Mouse (Mus musculus): ENCODE data around the gene Tspan12. TPM values are rescaled to one million over a fixed set of nuclear protein-coding genes. Genes with fewer than 3 reads are reported as not detected.
"Not testable (repeated sequence)": the region's sequence is repeated elsewhere in the genome, so short reads cannot be mapped to it uniquely, and the experiment has no call there.

Tspan12 gene
- total RNA-seq (2015; ENCODE audit: low replicate concordance) (not detected in 2 replicates), total RNA-seq (2017; ENCODE audit: low replicate concordance) (5.0 TPM in 1 of 2 replicates, not detected in the other)

GRCm38 (mm10) chr6:21852344-21852785 lies at the start of gene Tspan12:
TSS of gene Tspan12 (minus strand) at chr6:21852515.
- no peak for ATAC-seq (replicated peaks; ENCODE audit: low FRiP score, poor library complexity, severe bottlenecking)

GRCm38 (mm10) chr6:21894451-21894850 lies 42.1 kb upstream of the Tspan12 start:
- no peak for ATAC-seq (replicated peaks; ENCODE audit: low FRiP score, poor library complexity, severe bottlenecking)

- no peak for ATAC-seq (replicated peaks; ENCODE audit: low FRiP score, poor library complexity, severe bottlenecking)
These were observed 36.8 kb upstream of the Tspan12 start for GRCm38 (mm10) chr6:21889101-21889500.

DNA sequence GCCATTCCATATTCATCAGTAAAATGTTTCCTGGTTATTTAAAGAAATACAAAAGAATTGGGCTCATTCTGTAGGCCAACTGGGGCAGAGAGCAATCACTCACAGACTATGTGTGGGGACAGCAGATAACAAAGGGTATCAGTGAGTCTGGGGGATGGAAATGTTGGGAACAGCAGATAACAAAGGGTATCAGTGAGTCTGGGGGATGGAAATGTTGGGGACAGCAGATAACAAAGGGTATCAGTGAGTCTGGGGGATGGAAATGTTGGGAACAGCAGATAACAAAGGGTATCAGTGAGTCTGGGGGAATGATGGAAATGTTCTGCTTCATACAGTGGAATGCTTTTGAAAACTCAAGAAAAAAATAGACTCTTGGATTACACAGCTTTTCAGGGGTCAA lies 35.7 kb upstream of the Tspan12 start:
- ATAC-seq (replicated peaks; ENCODE audit: low FRiP score, poor library complexity, severe bottlenecking) = not testable (repeated sequence)

DNA sequence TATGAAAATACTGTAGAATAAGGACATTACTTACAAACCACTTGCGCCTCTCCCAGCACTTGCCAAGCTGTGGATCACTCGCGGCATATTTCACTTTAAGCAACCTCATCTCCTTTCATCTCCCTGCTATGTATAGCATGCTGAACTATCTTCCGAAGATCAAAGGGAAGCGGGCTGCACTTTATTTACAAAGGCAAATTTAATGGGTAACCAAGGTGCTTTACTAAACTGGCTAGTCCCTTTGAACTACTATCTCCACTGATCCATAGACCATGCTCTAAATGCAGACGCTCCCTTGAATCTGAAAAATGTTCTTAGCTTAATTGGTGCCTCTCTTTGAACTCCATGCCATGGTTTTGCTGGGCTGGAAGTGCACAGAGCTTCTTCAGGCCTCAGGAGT lies 27.2 kb upstream of the Tspan12 start:
- no peak for ATAC-seq (replicated peaks; ENCODE audit: low FRiP score, poor library complexity, severe bottlenecking)

DNA sequence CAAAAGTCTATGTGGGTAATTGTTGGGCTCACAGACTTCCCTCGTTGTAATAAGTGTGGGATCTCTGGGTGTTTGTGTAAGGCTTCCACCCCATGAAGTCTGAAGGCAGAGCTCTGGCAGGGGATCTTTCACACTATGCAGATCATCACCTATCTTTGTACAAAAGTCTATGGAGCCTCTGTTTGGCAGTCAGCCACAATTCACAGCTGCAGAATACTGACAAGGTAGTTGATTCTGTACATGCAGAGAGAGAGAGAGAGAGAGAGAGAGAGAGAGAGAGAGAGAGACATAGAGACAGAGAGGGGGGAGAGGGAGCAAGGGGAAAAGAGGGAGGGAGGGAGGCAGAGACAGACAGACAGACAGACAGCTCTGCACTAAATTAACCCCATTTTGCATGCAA lies 15.0 kb upstream of the Tspan12 start:
- ATAC-seq (replicated peaks; ENCODE audit: low FRiP score, poor library complexity, severe bottlenecking) = no peak

DNA sequence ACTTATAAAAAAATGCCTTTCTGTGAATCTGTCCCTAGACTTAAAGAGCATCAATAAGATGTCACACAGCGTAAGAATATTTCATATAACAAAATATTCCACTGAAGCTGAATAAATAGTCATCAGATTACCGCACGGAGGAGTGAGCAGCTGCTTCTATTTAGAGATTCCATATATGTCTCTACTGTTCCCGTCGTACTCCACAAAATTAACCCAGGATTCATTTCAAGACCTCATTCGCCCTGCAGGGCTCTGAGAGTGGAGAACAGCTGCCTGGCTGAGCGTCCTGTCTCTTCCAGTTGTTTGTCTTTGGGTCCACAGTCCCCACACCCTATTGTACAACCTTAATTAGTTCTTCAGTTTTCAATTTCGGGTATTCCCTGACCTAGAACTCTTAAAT lies 11.9 kb upstream of the Tspan12 start:
- no peak for ATAC-seq (replicated peaks; ENCODE audit: low FRiP score, poor library complexity, severe bottlenecking)

GRCm38 (mm10) chr6:21863561-21863960 lies 11.2 kb upstream of the Tspan12 start:
- ATAC-seq (replicated peaks; ENCODE audit: low FRiP score, poor library complexity, severe bottlenecking) = no peak

GRCm38 (mm10) chr6:21861316-21861715 lies 9.0 kb upstream of the Tspan12 start:
- ATAC-seq (replicated peaks; ENCODE audit: low FRiP score, poor library complexity, severe bottlenecking) = no peak

- no peak for ATAC-seq (replicated peaks; ENCODE audit: low FRiP score, poor library complexity, severe bottlenecking)
These were observed 5.5 kb upstream of the Tspan12 start for GRCm38 (mm10) chr6:21857843-21858242.

GRCm38 (mm10) chr6:21855921-21856320 lies 3.6 kb upstream of the Tspan12 start:
- ATAC-seq (replicated peaks; ENCODE audit: low FRiP score, poor library complexity, severe bottlenecking) = no peak

GRCm38 (mm10) chr6:21853342-21853741 lies 1.0 kb upstream of the Tspan12 start:
- no peak for ATAC-seq (replicated peaks; ENCODE audit: low FRiP score, poor library complexity, severe bottlenecking)

DNA sequence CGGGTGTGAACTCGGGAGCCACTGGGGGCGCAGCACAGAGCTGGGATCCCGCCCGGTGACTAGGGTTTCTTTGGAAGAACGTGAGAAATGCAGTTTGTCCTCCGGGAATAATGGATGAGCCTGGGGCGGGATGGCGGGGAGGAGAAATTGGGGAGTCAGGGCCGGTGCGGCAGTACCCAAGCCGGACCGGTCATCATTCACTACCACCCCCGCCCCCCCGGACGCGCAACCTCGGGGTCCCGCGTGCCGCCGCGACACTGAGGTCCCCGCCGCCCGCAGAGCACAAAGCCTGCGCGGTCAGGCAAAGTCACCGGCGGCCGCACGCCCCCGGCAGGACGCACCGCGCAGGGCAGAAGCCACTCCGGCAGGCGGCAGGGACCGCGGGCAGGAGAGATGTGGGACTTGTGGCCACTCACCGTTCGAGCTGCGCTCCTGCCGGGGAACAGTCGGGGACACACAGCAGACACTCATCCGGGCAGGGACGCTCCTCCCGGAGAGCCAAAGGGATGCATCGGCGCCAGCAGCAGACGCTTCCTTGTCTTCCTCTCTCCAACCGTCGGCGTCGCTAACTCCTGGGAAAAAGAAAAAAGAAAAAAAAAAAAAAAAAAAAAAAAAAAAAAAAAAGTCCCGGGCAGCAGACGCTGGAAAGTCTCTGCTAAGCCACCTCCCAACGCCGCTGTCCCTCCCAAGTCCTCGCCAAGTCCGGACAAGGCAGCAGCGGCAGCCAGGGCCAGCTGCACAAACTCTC lies 545 bp downstream of the Tspan12 start:
- no peak for ATAC-seq (replicated peaks; ENCODE audit: low FRiP score, poor library complexity, severe bottlenecking)

DNA sequence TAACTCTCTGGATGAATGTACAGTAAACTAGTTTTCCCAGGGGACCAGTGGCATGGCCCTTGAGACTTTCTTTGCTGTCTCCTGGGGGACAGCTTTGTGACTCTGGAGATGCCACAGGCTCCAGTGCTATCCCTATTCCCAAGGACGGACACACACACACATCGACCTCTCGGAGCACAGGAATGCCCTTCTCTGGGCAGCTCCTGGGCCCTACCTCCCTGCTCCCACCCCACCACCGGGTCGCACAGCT lies 1.0 kb downstream of the Tspan12 start:
- ATAC-seq (replicated peaks; ENCODE audit: low FRiP score, poor library complexity, severe bottlenecking) = no peak

DNA sequence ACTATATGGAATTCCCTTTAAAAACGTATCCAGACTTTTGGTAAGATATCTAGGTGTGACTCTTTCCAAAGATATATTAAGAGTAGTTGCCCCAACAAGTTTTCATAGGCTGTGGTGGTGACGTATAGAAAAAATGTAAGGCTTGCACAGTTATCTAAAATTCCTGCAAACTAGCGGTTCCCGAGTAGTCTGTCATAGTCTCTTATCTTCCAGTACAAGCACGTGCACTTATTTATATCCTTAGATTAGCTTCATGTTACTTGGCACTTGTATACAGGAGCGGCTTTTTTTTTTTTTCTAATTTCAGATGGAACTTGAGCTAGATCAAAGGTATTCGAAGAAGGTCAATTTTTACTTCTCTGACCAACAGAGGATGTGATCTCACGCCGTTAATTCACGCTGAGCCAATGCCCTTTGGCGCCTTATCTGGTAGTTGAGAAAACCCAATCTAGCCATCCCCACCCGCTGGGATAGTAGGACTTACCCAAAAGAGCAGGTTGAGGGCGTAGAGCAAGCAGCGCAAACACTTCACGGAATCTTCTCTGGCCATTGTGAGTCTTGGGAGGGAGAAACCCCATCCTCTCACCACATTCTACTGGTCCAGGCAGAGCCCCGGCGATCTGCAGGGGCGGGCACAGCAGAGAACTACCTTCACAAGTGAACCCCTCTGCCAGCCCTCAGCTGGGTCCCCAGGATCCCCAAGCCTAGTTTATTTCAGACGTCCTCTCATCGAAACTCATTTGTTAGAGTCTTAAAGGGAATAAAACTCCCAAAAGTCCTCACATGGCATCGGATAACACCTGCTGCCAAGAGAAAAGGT lies 1.6 kb downstream of the Tspan12 start:
- no peak for ATAC-seq (replicated peaks; ENCODE audit: low FRiP score, poor library complexity, severe bottlenecking)

- ATAC-seq (replicated peaks; ENCODE audit: low FRiP score, poor library complexity, severe bottlenecking) = no peak
These were observed 3.5 kb downstream of the Tspan12 start for GRCm38 (mm10) chr6:21848808-21849207.

GRCm38 (mm10) chr6:21839976-21840775 lies 12.1 kb downstream of the Tspan12 start:
- no peak for ATAC-seq (replicated peaks; ENCODE audit: low FRiP score, poor library complexity, severe bottlenecking)

DNA sequence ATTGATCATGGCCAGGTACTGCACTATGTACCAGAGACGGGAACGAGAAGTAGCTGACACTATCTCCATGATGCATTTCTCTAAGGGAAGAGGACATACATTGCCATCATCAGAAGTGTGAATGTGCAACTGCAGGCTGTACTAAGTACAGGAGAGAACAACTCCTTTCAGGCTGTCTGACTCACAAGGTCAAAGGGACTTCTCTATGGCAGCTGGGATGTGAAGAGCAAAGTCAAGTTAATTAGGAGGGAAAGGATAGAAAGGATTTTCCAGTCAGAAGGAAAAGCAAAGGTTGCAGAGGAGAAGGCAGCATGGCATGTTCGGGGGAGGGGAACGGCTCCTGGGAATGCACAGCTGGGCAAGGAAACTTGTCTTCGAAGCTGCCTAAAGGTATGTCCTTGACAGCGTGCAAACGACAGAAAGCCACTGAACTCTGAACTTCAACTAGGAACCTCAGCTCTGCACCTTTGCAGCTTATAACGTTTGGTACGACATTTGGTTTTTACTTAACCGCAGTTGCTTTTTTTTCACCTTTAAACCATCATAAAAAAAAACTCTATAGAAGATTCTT lies 13.0 kb downstream of the Tspan12 start:
- ATAC-seq (replicated peaks; ENCODE audit: low FRiP score, poor library complexity, severe bottlenecking) = no peak

- ATAC-seq (replicated peaks; ENCODE audit: low FRiP score, poor library complexity, severe bottlenecking) = no peak
These were observed 18.8 kb downstream of the Tspan12 start for GRCm38 (mm10) chr6:21833531-21833930.

DNA sequence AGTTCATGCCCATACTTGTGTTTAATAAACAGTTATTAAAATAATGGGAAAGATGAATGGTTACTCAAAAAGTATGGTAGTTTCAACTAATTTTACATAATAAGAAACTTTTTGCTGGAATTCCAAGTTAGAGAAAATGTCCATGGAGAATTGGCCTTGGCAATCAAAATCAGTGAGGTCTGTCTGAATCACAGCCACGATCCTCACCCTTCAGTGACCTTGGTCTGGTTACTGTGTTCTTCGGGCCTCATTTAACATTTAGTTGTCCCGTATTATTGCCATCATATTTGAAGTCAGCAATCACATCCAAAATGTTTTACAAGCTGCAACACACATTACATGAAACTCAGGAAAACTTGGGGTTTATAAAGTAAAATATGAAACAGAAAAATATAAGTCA lies 20.4 kb downstream of the Tspan12 start:
- no peak for ATAC-seq (replicated peaks; ENCODE audit: low FRiP score, poor library complexity, severe bottlenecking)

All from erythroblast, adult 5-6 weeks (primary cell).